Mouse (Mus musculus): ENCODE results near the gene Pakap. TPM values are rescaled to one million over a fixed set of nuclear protein-coding genes. Genes with fewer than 3 reads are reported as not detected.
A peak's percentile ranks its signal among the peaks of the same experiment; 100 is the strongest.

The Pakap gene
- polyA plus RNA-seq, 1 experiment from 2014 or later: 26.9 TPM

DNA sequence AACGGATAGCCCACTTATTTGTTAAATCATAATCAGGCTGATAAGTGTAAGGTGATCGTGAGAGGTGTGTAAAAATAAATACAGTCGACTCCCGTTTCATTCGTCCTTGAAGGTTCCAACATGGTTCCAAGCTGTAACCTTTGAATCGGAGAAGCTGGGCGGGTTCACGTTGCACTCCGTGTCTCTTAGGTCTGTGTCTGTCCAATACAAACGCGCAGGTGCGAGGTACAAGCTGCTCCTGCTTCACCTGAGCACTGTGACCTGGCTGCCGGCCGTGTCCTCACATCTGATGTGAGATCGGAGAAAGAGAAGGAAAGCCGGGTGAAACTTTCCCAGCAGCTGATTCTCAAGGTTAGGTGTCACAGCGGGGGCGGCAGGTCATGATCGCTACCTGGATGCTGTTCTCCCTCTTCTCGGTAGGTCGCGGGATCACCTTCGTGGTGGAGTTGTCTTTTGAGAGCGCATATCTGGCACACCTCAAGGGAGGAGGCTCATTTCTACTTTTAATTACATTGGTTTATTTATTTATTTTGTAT lies 252.9 kb downstream of the Pakap start:
- Histone ChIP-seq H3K4me2 (replicated peaks) (no peak overlapping the region), H3K4me3 (no peak overlapping the region), H3K27me3 (peaks cover 27% of the 10 kb centered on the region), H3K27ac (replicated peaks) (no peak overlapping the region), H3K9me3 (no peaks in the 10 kb centered on the region), H3K36me3 (no peaks in the 10 kb centered on the region), H3K9ac (replicated peaks) (no peak overlapping the region), H3K4me1 (peaks cover 29% of the 10 kb centered on the region)
- no peak for ATAC-seq (ENCODE audit: low FRiP score, low read depth)
- 91% methylated on average over 24 of the region's 24 CpGs for WGBS

DNA sequence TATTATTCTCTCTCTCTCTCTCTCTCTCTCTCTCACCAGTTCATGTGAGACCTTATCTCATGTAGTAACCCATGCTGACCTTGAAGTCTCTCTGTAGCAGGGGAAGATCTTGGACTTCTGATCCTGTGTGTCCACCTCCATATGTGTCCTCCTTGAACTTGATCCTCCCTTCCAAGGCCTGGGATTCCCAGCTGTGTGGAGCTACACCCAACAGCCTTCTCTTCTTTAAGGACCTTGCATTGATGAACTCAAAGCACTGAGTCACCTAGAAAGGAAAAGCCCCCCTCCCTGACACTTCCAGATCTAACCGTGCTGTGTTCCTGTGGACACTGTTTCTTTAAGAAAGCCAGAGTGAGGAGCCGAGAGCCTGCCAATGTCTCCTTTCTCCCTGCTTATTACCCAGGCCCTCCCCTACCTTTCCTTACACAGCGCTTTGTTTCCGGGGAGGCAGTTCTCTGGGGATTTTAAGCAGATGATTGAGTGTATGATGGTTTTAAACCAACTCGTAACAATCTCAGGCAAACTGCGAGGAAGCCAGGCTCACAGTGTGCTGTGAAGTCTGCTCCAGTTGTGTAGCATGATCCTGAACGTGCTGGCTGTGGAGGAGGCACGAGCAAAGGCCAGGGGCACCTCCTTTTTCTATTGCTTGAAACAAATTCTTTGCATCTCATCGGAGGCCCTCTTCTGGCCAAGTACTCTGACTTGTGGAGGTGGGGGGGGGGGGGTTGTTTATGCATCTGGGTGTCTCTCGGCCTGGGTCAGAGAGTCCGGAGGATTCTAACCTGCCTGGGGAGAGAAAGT lies 253.8 kb downstream of the Pakap start:
- H3K27me3 ChIP-seq: peaks cover 35% of the 10 kb centered on the region
- no peaks in the 10 kb centered on the region for H3K9me3 ChIP-seq
- no peaks in the 10 kb centered on the region for H3K36me3 ChIP-seq
- H3K4me1 ChIP-seq: peaks cover 29% of the 10 kb centered on the region
- peak overlapping the region; percentile 42 for H3K27ac ChIP-seq (replicated peaks)
- no peak overlapping the region for H3K4me3 ChIP-seq
- no peak overlapping the region for H3K9ac ChIP-seq (replicated peaks)
- 16% methylated on average over 11 of the region's 11 CpGs for whole genome bisulfite sequencing
- peak; percentile 42; the same call in 1 of the 2 replicates for ATAC-seq (ENCODE audit: low FRiP score, low read depth)
- H3K4me2 ChIP-seq (replicated peaks): peak overlapping the region; percentile 32

DNA sequence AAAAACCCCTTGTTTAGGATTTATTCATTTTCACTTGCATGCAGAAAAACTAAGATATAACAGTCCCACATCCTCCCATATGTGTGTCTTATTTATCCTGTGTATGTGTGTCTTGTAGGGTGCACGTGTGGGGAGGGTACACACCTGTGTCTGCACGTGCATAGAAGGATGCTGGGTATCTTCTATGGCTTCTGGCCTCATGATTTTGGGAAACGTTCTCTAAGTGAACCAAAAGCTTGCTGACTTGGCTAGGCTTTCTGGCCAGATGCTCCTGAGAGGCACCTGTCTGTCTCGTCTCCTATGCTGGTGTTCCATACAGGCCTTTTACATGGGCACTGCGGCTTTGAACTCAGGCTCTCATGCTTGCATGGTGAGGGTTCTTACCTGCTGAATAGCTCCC lies 254.7 kb downstream of the Pakap start:
- no peak overlapping the region for H3K27ac ChIP-seq (replicated peaks)
- peaks cover 44% of the 10 kb centered on the region for H3K27me3 ChIP-seq
- H3K4me2 ChIP-seq (replicated peaks): no peak overlapping the region
- ATAC-seq (ENCODE audit: low FRiP score, low read depth): no peak
- no peaks in the 10 kb centered on the region for H3K36me3 ChIP-seq
- H3K4me1 ChIP-seq: peaks cover 29% of the 10 kb centered on the region
- no peak overlapping the region for H3K9ac ChIP-seq (replicated peaks)
- H3K4me3 ChIP-seq: no peak overlapping the region
- no peaks in the 10 kb centered on the region for H3K9me3 ChIP-seq
- 85% methylated on average over 5 of the region's 5 CpGs for WGBS

DNA sequence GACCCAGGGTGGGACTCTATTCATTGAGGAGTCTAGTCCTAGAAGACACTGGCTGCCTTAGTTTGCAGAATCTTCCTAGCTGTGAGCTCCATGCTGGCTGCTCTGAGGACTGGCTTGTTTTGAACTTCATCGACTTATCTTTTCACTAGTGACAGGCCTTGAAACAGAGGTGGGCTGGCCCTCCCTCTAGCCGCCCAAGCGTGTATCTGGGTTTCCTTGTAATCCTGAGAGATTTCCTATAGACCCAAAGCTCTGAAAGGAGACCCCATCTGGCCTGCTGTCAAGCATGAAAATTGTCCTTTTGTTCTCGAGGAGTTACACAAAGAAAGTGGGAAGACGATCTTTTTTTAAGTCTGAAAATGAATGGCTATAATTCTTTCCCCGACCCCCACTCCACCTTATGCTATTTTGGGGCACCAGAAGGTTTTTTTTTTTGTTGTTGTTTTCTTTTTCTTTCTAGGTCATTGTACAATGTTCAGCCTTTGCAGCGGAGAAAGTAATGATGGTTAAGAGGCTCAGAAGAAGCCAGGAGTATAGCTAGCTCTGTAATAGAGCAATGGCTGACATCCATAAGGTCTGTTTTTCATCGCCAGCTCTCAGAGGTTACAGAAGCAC lies 256.8 kb downstream of the Pakap start:
- WGBS: 12% methylated on average over 8 of the region's 8 CpGs
- Histone ChIP-seq H3K4me2 (replicated peaks) (peak overlapping the region; percentile 9; the same call in 1 of the 2 replicates), H3K9ac (replicated peaks) (no peak overlapping the region), H3K27ac (replicated peaks) (peak overlapping the region; percentile 49), H3K4me3 (no peak overlapping the region), H3K4me1 (peaks cover 29% of the 10 kb centered on the region), H3K36me3 (no peaks in the 10 kb centered on the region), H3K27me3 (peaks cover 57% of the 10 kb centered on the region), H3K9me3 (no peaks in the 10 kb centered on the region)
- ATAC-seq (ENCODE audit: low FRiP score, low read depth): peak; percentile 88

DNA sequence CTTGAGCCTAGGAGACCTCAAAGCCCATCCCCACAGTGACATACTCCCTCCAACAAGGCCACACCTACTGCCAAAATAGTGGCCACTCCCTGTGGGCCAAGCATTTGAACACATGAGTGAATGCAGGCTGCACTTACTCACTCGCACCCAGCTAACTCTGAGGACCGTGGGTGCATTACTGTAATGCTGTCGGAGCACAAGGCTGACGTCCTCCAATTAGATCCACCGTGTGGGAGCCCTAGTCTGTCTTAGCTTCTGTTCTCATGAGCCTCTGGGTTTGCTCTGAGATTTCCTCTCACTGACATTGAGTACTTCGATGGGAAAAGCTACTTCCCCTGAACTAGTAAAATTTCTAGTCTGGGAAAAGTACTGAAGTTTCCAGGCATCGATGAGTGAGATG lies 258.3 kb downstream of the Pakap start:
- WGBS: 93% methylated on average over 7 of the region's 7 CpGs
- no peak overlapping the region for H3K27ac ChIP-seq (replicated peaks)
- H3K4me3 ChIP-seq: no peak overlapping the region
- H3K4me1 ChIP-seq: peaks cover 27% of the 10 kb centered on the region
- peaks cover 58% of the 10 kb centered on the region for H3K27me3 ChIP-seq
- H3K36me3 ChIP-seq: no peaks in the 10 kb centered on the region
- no peak overlapping the region for H3K4me2 ChIP-seq (replicated peaks)
- no peaks in the 10 kb centered on the region for H3K9me3 ChIP-seq
- H3K9ac ChIP-seq (replicated peaks): no peak overlapping the region
- ATAC-seq (ENCODE audit: low FRiP score, low read depth): no peak

DNA sequence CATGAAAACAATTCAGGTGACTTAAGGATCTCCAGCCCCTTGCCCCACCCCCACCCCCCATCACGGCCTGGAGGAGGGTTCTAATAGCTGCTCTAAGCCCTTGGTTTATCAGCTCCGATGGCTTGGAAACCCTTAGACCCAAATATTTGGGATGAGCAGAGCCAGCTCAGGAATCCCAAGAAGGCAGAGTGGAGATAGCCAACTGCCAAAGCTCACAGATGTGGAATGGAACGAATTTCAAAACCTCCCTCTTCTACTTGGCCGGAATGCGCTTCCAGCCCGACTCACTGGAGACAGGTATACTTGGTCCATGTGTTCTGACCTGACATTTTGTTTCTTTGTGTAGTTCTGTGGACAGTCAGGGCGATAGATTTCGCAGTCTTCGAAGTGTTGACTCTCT lies 261.2 kb downstream of the Pakap start:
- no peak for ATAC-seq (ENCODE audit: low FRiP score, low read depth)
- H3K4me1 ChIP-seq: peaks cover 17% of the 10 kb centered on the region
- no peak overlapping the region for H3K9ac ChIP-seq (replicated peaks)
- peaks cover 45% of the 10 kb centered on the region for H3K27me3 ChIP-seq
- no peaks in the 10 kb centered on the region for H3K36me3 ChIP-seq
- H3K27ac ChIP-seq (replicated peaks): no peak overlapping the region
- H3K9me3 ChIP-seq: no peaks in the 10 kb centered on the region
- WGBS: 73% methylated on average over 9 of the region's 9 CpGs
- no peak overlapping the region for H3K4me2 ChIP-seq (replicated peaks)
- H3K4me3 ChIP-seq: no peak overlapping the region

DNA sequence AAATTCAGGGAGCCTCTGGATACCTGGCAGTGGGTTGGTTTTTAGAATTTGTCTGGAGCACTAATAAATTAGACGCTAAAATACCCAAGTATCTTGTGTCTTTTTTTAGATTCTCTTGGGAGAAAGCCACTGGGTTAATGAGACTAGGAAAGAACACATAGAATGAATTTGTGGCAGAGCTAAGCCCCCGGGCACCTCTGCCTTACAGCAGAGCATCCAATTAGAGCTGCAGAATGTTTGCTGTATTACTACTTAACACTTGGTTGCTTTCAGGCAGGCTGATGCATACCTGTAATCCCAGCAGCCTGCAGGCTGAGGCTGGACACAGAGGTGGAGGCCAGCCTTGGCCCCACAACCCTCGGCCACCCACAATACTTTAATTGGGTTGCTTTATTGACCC lies 261.8 kb downstream of the Pakap start:
- peak; percentile 70 for ATAC-seq (ENCODE audit: low FRiP score, low read depth)
- Histone ChIP-seq H3K9me3 (no peaks in the 10 kb centered on the region), H3K36me3 (no peaks in the 10 kb centered on the region), H3K4me2 (replicated peaks) (no peak overlapping the region), H3K27me3 (peaks cover 45% of the 10 kb centered on the region), H3K4me1 (peaks cover 11% of the 10 kb centered on the region), H3K27ac (replicated peaks) (no peak overlapping the region), H3K9ac (replicated peaks) (no peak overlapping the region), H3K4me3 (no peak overlapping the region)
- 72% methylated on average over 3 of the region's 3 CpGs for WGBS

DNA sequence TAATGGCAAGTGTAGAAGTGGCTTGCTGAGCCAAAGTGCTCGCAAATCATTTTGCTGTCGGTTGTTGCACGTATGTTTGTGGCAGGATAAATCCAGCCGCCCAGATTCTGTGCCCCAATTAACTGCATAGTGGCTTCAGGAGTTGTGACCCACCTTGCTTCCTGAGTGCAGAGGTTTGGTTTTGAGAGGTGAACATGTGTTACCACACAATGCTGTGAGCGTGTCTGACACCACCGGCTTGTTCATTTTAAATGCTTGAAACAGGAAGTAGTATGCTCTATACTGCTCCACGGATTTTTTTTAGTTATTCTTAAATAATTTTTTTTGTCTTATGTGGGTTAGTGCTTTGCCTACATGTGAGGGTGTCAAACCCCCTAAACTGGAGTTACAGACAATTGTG lies 264.3 kb downstream of the Pakap start:
- 68% methylated on average over 7 of the region's 7 CpGs for WGBS
- H3K4me3 ChIP-seq: no peak overlapping the region
- no peak overlapping the region for H3K27ac ChIP-seq (replicated peaks)
- no peaks in the 10 kb centered on the region for H3K9me3 ChIP-seq
- peaks cover 28% of the 10 kb centered on the region for H3K27me3 ChIP-seq
- no peaks in the 10 kb centered on the region for H3K36me3 ChIP-seq
- no peak for ATAC-seq (ENCODE audit: low FRiP score, low read depth)
- no peak overlapping the region for H3K4me2 ChIP-seq (replicated peaks)
- H3K4me1 ChIP-seq: 0 out of 2 replicates have a peak, but pooled peaks cover 3% of the 10 kb centered on the region
- H3K9ac ChIP-seq (replicated peaks): no peak overlapping the region

DNA sequence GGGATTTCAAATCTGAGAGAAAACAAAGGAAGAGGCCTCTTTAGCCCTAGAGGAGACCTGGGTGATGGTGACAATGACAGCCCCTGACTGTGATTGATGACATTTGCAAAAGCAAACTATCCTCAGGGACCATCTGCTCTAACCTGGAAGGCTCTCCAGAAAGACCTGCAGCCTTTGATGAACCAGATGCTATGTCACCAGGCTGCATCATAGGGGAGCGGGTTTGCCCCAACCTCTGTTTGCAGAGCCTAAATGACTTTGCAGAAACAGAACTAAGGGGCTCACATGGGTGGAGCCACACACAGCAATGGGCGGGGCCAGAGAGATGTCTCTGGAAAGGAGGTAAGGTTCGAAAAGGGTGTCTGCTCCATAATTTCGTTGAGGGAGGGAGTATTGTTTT lies 265.1 kb downstream of the Pakap start:
- H3K36me3 ChIP-seq: no peaks in the 10 kb centered on the region
- H3K9ac ChIP-seq (replicated peaks): no peak overlapping the region
- no peak overlapping the region for H3K4me2 ChIP-seq (replicated peaks)
- no peaks in the 10 kb centered on the region for H3K9me3 ChIP-seq
- H3K27ac ChIP-seq (replicated peaks): no peak overlapping the region
- ATAC-seq (ENCODE audit: low FRiP score, low read depth): no peak
- no peak overlapping the region for H3K4me3 ChIP-seq
- H3K4me1 ChIP-seq: 0 out of 2 replicates have a peak, but pooled peaks cover 3% of the 10 kb centered on the region
- 82% methylated on average over 4 of the region's 4 CpGs for WGBS
- H3K27me3 ChIP-seq: peaks cover 21% of the 10 kb centered on the region

DNA sequence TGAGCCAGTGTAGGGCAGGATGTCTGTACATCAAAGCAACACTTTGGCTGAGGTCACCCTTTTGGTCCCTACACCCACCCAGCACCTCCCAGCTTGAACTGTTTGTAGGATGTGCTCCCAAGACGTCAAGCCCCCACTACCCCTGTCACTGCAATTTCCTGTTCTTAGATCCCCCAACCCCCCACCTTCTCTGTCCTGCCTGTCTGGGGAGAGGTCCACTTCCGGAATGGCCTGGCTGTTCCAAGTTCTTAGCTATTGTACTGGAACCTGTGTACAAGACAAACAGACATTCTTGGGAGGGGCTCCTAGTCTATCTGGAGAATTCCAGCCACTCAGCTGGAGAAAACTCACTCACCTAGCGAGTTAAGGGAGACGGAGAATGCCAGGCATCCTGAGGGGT lies 266.2 kb downstream of the Pakap start:
- H3K27ac ChIP-seq (replicated peaks): no peak overlapping the region
- no peak overlapping the region for H3K4me3 ChIP-seq
- H3K4me2 ChIP-seq (replicated peaks): no peak overlapping the region
- H3K9ac ChIP-seq (replicated peaks): no peak overlapping the region
- peaks cover 14% of the 10 kb centered on the region for H3K27me3 ChIP-seq
- H3K36me3 ChIP-seq: no peaks in the 10 kb centered on the region
- 73% methylated on average over 4 of the region's 4 CpGs for WGBS
- no peak for ATAC-seq (ENCODE audit: low FRiP score, low read depth)
- H3K9me3 ChIP-seq: no peaks in the 10 kb centered on the region
- 0 out of 2 replicates have a peak, but pooled peaks cover 3% of the 10 kb centered on the region for H3K4me1 ChIP-seq

DNA sequence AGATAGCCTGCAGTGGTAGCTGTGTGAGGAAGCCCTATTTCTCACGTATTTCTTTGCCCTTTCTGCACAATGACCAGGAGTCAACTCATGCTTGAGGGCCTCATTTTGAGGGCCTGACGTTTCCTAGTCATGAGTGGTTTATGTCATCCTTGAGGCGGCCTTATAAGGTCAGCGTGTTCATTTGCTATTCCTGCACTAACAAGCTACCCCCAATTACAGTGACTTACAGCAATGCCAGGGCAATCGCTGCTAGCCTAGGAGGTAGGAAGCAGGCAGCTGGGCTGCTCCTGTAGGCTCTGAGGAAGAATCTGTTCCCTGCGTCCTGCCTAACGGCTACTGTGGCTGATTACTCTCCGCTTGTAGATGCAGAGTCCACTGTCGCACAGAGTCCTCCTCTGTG lies 269.1 kb downstream of the Pakap start:
- Histone ChIP-seq H3K36me3 (no peaks in the 10 kb centered on the region), H3K27ac (replicated peaks) (no peak overlapping the region), H3K9ac (replicated peaks) (no peak overlapping the region), H3K4me3 (no peak overlapping the region), H3K27me3 (peaks cover 8% of the 10 kb centered on the region; the same call in 1 of the 2 replicates), H3K4me1 (no peaks in the 10 kb centered on the region), H3K9me3 (no peaks in the 10 kb centered on the region), H3K4me2 (replicated peaks) (no peak overlapping the region)
- 76% methylated on average over 9 of the region's 9 CpGs for WGBS
- no peak for ATAC-seq (ENCODE audit: low FRiP score, low read depth)

DNA sequence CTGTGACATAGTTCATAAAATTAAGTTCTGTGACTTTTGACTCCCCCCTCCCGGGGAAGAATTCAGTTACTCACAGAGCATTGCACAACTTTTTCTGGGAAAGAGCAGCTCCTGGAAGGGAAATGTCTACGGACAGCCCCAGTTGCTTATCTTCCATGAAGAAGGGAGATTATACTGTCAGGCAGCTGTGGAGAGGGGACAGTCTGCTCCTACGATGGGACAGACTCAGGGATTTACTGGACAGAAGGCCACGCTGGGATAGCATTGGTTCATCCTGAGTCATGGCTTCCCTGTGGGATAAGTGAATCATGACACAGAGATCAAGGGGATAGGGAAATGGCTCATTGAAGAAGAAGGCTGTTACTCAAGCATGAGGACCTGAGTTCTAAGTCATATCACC lies 271.4 kb downstream of the Pakap start:
- no peaks in the 10 kb centered on the region for H3K9me3 ChIP-seq
- H3K4me1 ChIP-seq: peaks cover 1% of the 10 kb centered on the region; the same call in 1 of the 2 replicates
- 0 out of 2 replicates have a peak, but pooled peaks cover 8% of the 10 kb centered on the region for H3K27me3 ChIP-seq
- H3K27ac ChIP-seq (replicated peaks): no peak overlapping the region
- 74% methylated on average over 4 of the region's 4 CpGs for WGBS
- H3K4me2 ChIP-seq (replicated peaks): no peak overlapping the region
- no peak overlapping the region for H3K9ac ChIP-seq (replicated peaks)
- H3K36me3 ChIP-seq: no peaks in the 10 kb centered on the region
- no peak overlapping the region for H3K4me3 ChIP-seq
- no peak for ATAC-seq (ENCODE audit: low FRiP score, low read depth)
